Comparison of ENCODE assay signal across 14 mouse cellular contexts in the genomic region with DNA sequence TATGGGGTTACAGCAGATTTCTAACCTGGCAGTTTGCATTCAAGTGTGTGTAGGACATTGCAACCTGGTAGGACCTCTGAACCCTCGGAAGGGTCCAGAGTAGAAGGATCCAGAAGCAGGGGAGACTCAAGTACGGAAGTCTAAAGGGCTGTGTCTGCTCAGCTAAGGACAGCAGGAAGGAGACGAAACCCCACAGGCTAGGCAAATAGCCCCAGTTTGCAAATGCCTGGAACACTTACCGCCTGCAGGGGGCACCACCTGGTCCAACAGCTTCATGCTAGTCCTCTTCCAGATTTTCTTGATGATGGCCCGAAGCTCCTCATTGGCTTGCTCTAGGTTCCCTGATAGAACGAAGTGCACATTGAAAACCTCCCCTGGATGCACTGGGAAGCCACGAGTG. TPM values are rescaled to one million over a fixed set of nuclear protein-coding genes. Genes with fewer than 3 reads are reported as not detected.
DNase-seq lines count a peak whose midpoint lies in the region; ATAC-seq and TF ChIP-seq lines count a peak whose summit lies in the region.
"Had no signal": no experiment of that assay in that cellular context is flagged by ENCODE, and none has a peak within 500 bp of the region (broad histone marks: within the 10 kb centered on the region; RNA-seq: fewer than 3 reads in every experiment).

No protein-coding gene starts in this region.

- H3K36me3 ChIP-seq in lung, postnatal 0 days (ENCODE audit: insufficient read depth, low read length) = 0 out of 2 replicates have a peak, but pooled peaks cover 13% of the 10 kb centered on the region
- no peaks in the 10 kb centered on the region for H3K36me3 ChIP-seq in MEL (ENCODE audit: control insufficient read depth in 1 of 2, insufficient read depth in 2 of 2, low read length in 2 of 2)
- no peaks in the 10 kb centered on the region for H3K36me3 ChIP-seq in forebrain, embryonic 10.5 days (replicated peaks)
- H3K36me3 ChIP-seq: hindbrain, embryonic 12.5 days had no signal

- peak; percentile 49 for TF ChIP-seq CTCF in lung, postnatal 0 days (IDR thresholded peaks at IDR 0.05)
- peak; percentile 60 to 76 (median 70) for TF ChIP-seq CTCF in MEL (IDR thresholded peaks at IDR 0.05 in 2 of 3, conservative IDR thresholded peaks at IDR 0.05 in 1 of 3; ENCODE audit: control insufficient read depth in 1 of 3, insufficient read depth in 1 of 3, low read depth in 2 of 3, low read length in 3 of 3, poor library complexity in 1 of 3, severe bottlenecking in 1 of 3)

- TF ChIP-seq POLR2A in MEL (IDR thresholded peaks at IDR 0.05; ENCODE audit: control insufficient read depth in 1 of 2, insufficient read depth in 1 of 2, low read depth in 1 of 2, low read length in 2 of 2, poor library complexity in 1 of 2) = no peak

- TF ChIP-seq EP300 in lung, postnatal 0 days (IDR thresholded peaks at IDR 0.05) = no peak
- no peak for TF ChIP-seq EP300 in MEL (IDR thresholded peaks at IDR 0.05; ENCODE audit: low read depth in 1 of 2, low read length in 2 of 2)

- H3K27me3 ChIP-seq in lung, postnatal 0 days (replicated peaks; ENCODE audit: insufficient read depth, low read length) = no peaks in the 10 kb centered on the region
- no peaks in the 10 kb centered on the region for H3K27me3 ChIP-seq in MEL (ENCODE audit: control insufficient read depth in 1 of 2, insufficient read depth in 2 of 2, low read length in 2 of 2)
- H3K27me3 ChIP-seq in forebrain, embryonic 10.5 days (ENCODE audit: poor library complexity, severe bottlenecking) = no peaks in the 10 kb centered on the region
- H3K27me3 ChIP-seq: embryonic facial prominence, embryonic 15.5 days; hindbrain, embryonic 12.5 days had no signal

- H3K9ac ChIP-seq in lung, postnatal 0 days (replicated peaks; ENCODE audit: low read depth) = no peak overlapping the region
- H3K9ac ChIP-seq in MEL (ENCODE audit: control insufficient read depth, low read depth, low read length, poor library complexity, severe bottlenecking) = no peak overlapping the region
- H3K9ac ChIP-seq: embryonic facial prominence, embryonic 15.5 days; hindbrain, embryonic 12.5 days had no signal

- no peak for ATAC-seq in lung, postnatal 0 days

- DNase-seq in heart, adult 11 months = peak; percentile 81
- DNase-seq in heart, postnatal 10 days = no peak
- no peak for DNase-seq in lung, postnatal 0 days (ENCODE audit: low spot score)
- DNase-seq in lung, postnatal 36 days = no peak
- DNase-seq in MEL (ENCODE audit: low read depth, low spot score) = peak; percentile 55
- peak; percentile 28 to 50 for DNase-seq in cerebellum, postnatal 14 days
- no peak for DNase-seq in forebrain, embryonic 10.5 days (ENCODE audit: extremely low spot score, low spot score)
- DNase-seq in T-cell, adult 2 months (ENCODE audit: low spot score) = no peak
- DNase-seq: adrenal gland, postnatal 25 days; left cerebral cortex, postnatal 4 days; right cerebral cortex, postnatal 25 days had no signal

- H3K4me1 ChIP-seq in lung, postnatal 0 days (ENCODE audit: insufficient read depth, low read depth, low read length) = no peaks in the 10 kb centered on the region
- no peaks in the 10 kb centered on the region for H3K4me1 ChIP-seq in MEL (ENCODE audit: control insufficient read depth in 1 of 2, insufficient read depth in 2 of 2, low read length in 2 of 2)
- no peaks in the 10 kb centered on the region for H3K4me1 ChIP-seq in forebrain, embryonic 10.5 days
- H3K4me1 ChIP-seq: embryonic facial prominence, embryonic 15.5 days; hindbrain, embryonic 12.5 days had no signal

- no peaks in the 10 kb centered on the region for H3K79me2 ChIP-seq in MEL (ENCODE audit: control insufficient read depth, insufficient read depth, low read length, poor library complexity)

- H3K9me3 ChIP-seq in lung, postnatal 0 days (ENCODE audit: low read length) = no peaks in the 10 kb centered on the region
- no peaks in the 10 kb centered on the region for H3K9me3 ChIP-seq in MEL (replicated peaks; ENCODE audit: insufficient read depth, low read length)
- no peaks in the 10 kb centered on the region for H3K9me3 ChIP-seq in forebrain, embryonic 10.5 days
- H3K9me3 ChIP-seq: embryonic facial prominence, embryonic 15.5 days; hindbrain, embryonic 12.5 days had no signal

- H3K4me3 ChIP-seq in lung, postnatal 0 days (ENCODE audit: low read depth, low read length) = no peak overlapping the region
- H3K4me3 ChIP-seq in MEL (ENCODE audit: control insufficient read depth in 1 of 2, insufficient read depth in 1 of 2, low read depth in 2 of 2, low read length in 2 of 2) = no peak overlapping the region
- H3K4me3 ChIP-seq in forebrain, embryonic 10.5 days = no peak overlapping the region
- H3K4me3 ChIP-seq: embryonic facial prominence, embryonic 15.5 days; hindbrain, embryonic 12.5 days had no signal

- WGBS in lung, postnatal 0 days = 61% methylated on average over 7 of the region's 7 CpGs
- 74% methylated on average over 7 of the region's 7 CpGs for WGBS in forebrain, embryonic 10.5 days

- peak; percentile 33 for TF ChIP-seq RAD21 in MEL (IDR thresholded peaks at IDR 0.05; ENCODE audit: low read depth, low read length)

- no peak overlapping the region for H3K4me2 ChIP-seq in lung, postnatal 0 days (replicated peaks; ENCODE audit: low read depth, low read length)
- H3K4me2 ChIP-seq: embryonic facial prominence, embryonic 15.5 days; hindbrain, embryonic 12.5 days had no signal

- intact Hi-C loops in heart, postnatal 10 days (cut with DNase I) = no loop called here

- H3K27ac ChIP-seq in lung, postnatal 0 days (ENCODE audit: low read length) = no peak overlapping the region
- H3K27ac ChIP-seq in MEL (ENCODE audit: control insufficient read depth, low read depth, low read length) = no peak overlapping the region
- no peak overlapping the region for H3K27ac ChIP-seq in forebrain, embryonic 10.5 days
- H3K27ac ChIP-seq: embryonic facial prominence, embryonic 15.5 days; hindbrain, embryonic 12.5 days; macrophage had no signal

TF ChIP-seq in MEL, 35 proteins besides CTCF, POLR2A, EP300 and RAD21:
- TF ChIP-seq TBP (IDR thresholded peaks at IDR 0.05; ENCODE audit: low read depth, low read length) (no peak), UBTF (IDR thresholded peaks at IDR 0.05; ENCODE audit: borderline replicate concordance, insufficient read depth, low read depth, low read length) (no peak), ZC3H11A (IDR thresholded peaks at IDR 0.05; ENCODE audit: low read depth, low read length) (0 out of 2 replicates have a peak, but pooled peaks have one; percentile 15), SMC3 (IDR thresholded peaks at IDR 0.05; ENCODE audit: low read depth, low read length) (peak; percentile 48)

RNA-seq across cellular contexts. Expression of gene Ankrd26, which starts 43.9 kb away (rescaled TPM):
- total RNA-seq in heart, postnatal 10 days (2021) = 1 to 10 TPM; 2.1 to 3.4 TPM
- polyA plus RNA-seq in lung, postnatal 0 days (2015; fragmentation: Nextera tagmentation; extraction: Ambion mirVana) = 4.4 and 7.0 TPM in 2 replicates
- 11.1 and 12.7 TPM in 2 replicates for total RNA-seq in MEL (2012; rRNA removed)
- polyA plus RNA-seq in MEL (2012; ENCODE audit: insufficient read depth in 1 of 2, insufficient read length in 2 of 2, low read depth in 1 of 2, low replicate concordance in 2 of 2, missing spikeins in 1 of 2) = 10 to 100 TPM; 14.1 to 27.8 TPM
- 19.3 and 20.9 TPM in 2 replicates for polyA plus RNA-seq in forebrain, embryonic 10.5 days (2016; fragmentation: Nextera tagmentation; extraction: Ambion mirVana)

Comparison
In these comparisons a context has a peak if more than half of its experiments do, and no peak if none do; other contexts are left out.
1. DNase-seq: peak in heart, adult 11 months (single experiment), MEL (single experiment) and cerebellum, postnatal 14 days (2 of 2); none in heart, postnatal 10 days (0 of 2), lung, postnatal 0 days (single experiment), lung, postnatal 36 days (single experiment), forebrain, embryonic 10.5 days (single experiment) and T-cell, adult 2 months (single experiment).